Mouse (Mus musculus): ENCODE measurements around the gene Fbxo34.
"Not testable (repeated sequence)": the region's sequence is repeated elsewhere in the genome, so short reads cannot be mapped to it uniquely, and the experiment has no call there.

Fbxo34 gene

DNA sequence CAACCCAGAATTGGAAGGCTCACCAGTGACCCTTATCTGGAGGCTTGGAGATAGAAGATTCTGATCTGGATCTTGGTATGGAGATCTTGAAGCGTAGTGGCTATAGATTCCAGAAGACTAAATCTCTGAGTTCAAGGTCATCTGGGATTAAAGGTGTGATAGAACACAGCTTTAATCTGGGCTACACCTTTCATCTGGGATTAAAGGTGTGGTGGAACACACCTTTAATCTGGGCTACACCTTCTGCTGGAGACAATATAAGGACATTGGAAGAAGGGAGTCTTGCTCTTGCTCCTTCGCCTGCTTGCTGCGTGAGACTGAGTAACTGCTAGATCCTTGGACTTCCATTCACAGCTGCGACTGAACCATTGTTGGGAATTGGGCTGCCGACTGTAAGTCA, at the start of gene Fbxo34:
Gene Fbxo34 (plus strand): TSS at position 301 of the 400 bp plus-strand sequence.
- DNase-seq (ENCODE audit: low spot score) = not testable (repeated sequence)

DNA sequence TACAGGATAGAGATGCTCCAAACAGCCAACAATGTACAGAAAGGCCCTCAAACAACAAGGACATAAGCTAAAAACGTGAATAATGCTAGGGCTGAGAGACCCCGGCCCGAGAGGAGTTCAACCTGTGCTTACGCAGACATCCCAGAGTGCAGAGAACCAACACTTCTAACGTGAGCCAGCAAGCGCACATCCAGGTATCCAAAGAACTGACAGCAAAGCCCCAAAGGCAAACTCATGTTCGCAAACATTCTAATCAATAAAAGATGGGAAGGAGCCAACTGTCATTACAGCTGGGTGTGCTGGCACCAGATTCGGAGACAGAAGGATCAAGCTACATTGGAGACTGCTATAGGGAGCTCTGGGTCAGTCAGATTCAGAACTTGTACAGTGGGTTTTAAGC, 47.5 kb upstream of the Fbxo34 start:
- DNase-seq (ENCODE audit: low spot score) = no peak

DNA sequence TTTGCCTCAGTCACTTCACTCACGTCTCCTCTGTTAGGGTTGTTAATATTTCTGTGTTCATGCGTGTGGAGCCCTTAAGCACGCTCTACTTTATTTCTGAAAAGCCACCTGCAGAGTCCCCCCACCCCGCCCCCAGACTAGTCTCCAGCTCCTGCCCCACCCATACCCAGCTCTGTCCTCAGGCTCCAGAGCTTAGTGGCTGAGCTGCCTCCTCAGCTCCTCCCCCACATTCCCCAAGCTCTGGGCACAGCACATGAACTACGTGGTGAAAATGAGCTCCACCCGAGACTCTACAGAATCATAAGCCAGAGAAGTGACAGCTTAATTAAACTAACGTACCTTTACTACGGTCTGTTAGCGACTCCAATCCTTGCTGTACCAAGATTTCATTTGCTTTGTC, 44.2 kb upstream of the Fbxo34 start:
- DNase-seq (ENCODE audit: low spot score) = no peak

DNA sequence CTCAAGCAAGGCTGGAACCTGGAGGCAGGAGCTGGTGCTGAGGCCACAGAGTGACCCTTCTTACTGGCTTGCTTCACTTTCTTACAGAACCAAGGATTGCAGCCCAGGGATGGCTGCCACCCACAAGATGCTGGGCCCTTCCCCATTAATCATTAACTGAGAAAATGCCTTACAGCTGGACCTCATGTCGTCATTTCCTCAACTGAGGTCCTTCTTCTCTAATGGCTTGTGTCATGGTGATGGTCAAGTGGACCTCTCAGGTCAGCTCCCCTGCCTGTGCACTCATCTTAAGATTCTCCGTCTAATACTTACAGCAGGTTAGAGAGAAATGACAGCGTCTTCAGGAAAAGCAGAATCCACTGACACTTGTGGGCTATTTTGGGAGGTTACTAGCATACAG, 32.9 kb upstream of the Fbxo34 start:
- DNase-seq (ENCODE audit: low spot score) = no peak

DNA sequence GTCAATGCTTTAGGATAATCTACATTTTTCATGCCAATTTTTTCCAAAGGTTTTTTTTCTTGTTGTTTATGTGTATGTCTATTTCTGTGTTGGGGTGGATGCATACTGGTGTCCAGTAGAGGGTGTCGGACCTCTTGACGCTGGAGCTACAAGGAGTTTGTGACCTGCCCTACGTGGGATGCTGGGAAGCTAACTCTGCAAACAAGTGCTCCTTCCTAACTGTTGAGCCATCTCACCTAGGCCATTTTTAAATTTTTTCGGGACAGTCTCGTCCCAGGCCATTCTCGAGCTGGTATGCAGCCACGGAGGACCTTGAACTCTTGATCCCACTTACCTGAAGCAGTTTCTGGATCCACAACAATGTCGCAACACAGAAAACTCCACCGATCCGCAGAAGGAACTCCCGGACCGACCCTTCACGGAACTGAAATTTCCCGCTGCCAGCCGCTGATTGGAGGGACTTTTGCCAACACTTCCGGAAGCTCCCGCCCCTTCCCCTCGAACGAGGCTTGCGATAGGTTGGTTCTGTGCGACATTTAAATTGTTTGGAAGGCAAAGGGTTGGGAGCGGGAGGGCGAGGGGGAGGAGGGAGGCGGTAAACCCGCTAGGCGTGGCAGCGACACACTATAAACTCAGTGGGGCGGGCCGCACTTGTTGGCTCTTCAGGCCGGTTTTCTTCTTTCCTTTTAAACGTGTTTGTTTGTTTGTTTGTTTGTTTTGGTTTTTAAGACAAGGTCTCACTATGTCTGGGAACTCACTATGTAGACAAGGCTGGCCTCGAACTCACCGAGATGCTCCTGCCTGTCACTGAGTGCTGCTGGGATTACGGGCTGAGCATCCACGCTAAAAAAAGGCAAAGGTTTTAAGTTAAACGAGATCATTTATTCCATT, 32.2 kb upstream of the Fbxo34 start, which contains the start of gene Dlgap5:
Gene Dlgap5 (minus strand): TSS at position 633 of the 891 bp plus-strand sequence.
- peak; percentile 91 for DNase-seq (ENCODE audit: low spot score)

DNA sequence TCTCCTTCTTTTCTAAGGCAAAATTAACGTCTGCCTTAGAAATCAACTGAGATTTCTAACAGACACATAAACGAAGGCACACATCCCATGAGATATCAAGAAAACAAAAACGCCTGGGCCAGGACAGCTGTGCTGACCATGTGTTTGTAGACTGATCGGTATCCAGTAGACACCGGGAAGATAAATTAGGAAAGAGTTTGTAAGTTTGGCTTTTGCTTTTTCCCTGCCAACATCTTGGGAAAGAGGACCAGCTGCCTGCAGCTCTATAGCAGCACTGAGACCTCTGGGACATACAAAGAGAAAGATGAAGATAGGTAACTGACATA, 31.6 kb upstream of the Fbxo34 start:
- DNase-seq (ENCODE audit: low spot score) = no peak

DNA sequence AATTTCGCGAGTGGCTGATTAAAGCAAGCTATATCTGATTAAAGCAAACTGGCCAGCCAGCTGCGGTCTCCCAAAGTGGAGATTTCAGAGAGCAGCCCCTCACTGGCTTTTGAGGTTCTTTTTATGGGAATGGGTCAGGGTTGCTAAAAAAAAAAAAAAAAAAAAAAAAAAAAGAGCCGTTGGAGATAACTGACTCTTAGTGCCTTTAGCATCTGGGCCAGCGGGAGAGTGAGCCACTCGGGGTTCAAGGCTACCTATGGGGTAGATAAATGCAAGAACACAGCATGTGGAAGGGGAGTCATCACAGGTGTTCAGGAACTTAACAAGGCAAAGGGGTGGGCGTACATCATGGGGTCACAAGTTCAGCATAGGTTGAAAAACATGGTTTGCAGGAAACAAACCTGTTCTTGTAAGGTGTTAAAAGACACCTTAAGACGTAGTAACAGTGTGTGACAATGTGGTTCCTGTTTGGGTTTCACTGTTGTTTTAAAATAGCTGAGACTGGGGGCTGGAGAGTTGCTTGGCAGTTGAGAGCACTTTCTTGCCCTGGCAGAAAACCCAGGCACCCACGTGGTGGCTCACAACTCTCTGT, 31.1 kb upstream of the Fbxo34 start:
- DNase-seq (ENCODE audit: low spot score) = no peak

DNA sequence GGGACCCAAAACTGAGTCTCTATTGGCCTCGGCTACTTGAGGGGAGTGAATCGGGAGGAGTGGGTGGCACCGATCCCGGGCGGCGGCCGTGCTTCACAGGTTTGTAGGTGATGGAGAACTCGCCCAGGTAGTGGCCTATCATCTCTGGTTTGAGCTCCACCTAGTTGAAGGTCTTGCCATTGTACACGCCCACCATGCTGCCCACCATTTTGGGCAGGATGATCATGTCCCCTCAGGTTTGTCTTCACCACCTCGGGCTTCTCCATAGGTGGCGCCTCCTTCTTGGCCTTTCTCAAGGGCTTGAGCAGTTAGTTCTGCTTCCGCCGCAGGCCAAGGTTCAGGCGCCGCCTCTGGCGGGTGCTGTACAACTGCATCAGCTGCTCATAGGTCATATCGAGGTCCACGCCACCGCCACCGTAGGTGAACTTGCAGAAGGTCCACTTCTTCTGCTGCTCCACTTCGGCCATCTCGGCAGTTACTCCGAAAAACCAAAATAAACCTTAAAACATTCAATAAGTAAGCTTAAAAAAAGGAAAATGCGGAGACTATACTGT, 30.4 kb upstream of the Fbxo34 start:
- DNase-seq (ENCODE audit: low spot score) = no peak

DNA sequence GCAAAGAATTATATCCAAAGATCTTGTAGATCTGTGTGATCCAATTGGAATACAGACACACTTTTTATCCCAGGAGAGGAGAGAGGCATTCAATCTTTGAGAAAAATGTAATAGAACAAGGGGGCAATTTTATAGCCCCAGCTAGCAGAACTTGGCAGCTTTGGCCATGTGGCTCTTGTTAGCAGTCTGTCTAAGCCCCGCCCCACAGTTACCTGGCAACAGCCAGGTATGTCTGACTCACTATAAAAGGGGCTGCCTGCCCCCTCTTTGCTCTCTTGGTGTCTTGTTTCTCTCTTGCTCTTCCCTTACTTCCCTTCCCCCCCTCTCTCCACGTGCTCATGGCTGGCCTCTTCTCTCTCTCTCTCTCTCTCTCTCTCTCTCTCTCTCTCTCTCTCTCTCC, 28.6 kb upstream of the Fbxo34 start:
- DNase-seq (ENCODE audit: low spot score) = no peak

DNA sequence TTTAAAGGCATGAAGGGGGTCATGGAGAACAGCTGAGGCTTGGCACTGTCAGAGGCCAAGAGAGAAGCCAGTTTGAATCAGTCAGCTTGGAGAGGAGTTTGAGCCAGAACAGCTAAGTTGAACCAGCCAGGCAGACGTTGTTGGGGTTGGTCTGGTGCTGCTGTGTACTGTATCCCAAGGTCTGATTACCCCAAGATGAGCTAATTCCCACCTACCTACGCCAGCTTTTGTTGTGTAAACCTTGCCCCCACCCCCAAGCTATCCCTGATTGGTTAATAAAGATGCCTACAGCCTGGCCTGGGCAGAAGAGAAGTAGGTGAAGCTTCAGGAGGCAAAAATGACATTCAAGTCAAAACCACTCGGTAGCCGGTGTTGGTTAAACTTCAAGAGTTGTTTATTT, 27.8 kb upstream of the Fbxo34 start:
- no peak for DNase-seq (ENCODE audit: low spot score)

DNA sequence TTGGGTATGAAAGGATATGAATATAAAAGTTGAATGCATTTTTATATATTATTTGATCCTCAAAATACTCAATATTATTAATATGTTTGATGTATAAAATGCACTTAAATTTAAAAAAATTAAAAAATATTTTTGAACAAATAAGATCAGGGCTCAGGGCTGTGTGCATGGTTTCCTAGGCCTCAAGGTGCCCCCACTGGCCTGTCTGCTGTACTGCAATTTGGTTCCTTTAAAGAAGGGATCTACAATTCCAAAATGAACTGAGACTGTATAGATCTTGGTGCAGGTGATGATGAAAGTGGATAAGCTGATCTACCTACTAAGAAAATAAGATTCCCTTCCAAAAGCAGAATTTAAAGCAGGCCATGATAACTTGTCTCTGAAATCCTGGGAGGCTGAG, 17.2 kb upstream of the Fbxo34 start:
- no peak for DNase-seq (ENCODE audit: low spot score)

DNA sequence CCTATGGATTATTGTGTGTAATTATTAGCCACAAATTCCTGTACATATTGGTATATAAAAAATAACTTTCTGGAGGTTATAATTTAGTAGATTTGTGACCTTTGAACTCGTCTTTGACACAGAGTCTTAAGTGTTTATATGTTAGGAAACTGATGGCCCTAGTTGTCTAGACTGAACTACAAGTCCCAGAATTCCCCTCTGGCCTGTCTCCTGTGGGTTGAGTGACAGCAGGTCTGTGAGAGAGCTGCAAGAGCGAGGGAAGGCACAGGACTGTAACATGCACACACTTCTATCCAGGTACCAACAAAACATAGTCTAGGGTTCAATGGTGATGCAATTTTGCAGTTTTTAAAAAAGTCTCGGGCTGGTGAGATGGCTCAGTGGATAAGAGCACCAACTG, 11.3 kb upstream of the Fbxo34 start:
- no peak for DNase-seq (ENCODE audit: low spot score)

DNA sequence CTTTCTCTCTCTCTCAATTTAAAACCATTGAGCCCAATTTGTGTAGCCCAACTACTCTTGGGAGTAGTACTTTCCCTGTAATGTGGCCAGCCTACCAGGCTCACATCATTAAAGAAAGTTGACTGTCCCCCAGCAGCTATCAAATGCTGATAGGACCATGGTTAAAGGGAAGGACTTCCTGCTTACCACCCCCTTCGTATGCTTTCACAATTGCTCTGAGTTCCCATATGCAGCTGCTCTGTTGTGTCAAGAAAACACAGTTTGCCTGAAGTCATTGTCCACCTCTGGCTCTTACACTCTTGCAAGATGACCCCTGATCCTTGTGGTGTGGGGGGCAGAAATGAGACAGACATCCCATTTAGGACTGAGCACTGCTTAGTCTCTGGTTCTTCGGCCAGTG, 5.3 kb upstream of the Fbxo34 start:
- DNase-seq (ENCODE audit: low spot score) = no peak

DNA sequence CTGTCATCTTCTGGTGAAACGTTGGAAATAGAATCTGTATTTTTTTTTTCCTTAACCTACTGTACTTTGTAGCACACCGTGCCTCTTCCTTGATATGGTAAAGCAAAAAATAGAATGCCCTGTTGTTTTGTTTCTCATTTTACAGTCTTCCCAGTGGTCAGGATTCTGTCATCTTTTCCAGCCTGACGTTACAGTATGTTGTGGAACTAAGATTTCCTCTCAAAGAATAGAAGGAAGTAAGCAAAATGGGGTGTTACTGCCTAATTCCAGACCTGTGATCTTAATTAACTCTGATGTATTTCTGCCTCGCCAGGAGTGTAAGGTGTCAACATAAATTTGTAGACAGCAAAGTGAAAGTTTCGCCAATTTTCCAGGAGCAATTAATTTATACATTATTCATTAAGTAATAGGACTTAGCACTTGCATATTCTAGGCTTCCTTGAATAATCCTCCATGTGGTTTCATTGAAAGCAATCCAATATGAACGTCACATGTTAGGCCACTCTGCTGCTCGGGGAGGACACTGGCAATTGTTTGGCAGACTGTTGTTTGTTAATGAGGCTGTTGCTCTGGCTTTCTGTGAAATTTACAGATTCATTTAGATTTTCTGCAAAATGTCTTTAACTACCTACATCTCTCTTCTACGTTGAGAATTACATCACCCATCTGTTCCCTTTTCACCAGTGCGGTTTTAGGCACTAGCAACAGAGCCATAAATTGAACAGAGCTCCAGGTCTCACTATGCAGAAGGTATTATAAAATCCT, 4.7 kb upstream of the Fbxo34 start:
- no peak for DNase-seq (ENCODE audit: low spot score)

DNA sequence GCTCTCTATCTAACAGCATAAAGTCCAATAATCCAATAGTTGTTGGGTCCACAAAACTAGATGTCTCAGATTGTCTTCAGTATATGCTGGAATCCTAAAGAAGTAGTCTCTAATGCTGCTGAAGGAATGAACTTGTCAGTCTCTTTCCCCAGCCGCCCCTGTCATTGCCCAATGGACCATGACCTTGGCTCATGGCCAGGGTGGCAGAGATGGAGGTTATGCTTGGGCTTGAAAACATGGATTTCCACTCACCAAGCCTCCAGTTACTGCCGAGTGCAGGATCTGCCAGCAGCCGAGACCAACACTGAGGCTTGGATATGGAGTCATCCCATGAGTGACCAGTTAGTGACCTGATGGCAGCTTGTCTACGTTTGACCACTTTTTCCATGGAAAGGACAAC, 9.3 kb downstream of the Fbxo34 start:
- no peak for DNase-seq (ENCODE audit: low spot score)

DNA sequence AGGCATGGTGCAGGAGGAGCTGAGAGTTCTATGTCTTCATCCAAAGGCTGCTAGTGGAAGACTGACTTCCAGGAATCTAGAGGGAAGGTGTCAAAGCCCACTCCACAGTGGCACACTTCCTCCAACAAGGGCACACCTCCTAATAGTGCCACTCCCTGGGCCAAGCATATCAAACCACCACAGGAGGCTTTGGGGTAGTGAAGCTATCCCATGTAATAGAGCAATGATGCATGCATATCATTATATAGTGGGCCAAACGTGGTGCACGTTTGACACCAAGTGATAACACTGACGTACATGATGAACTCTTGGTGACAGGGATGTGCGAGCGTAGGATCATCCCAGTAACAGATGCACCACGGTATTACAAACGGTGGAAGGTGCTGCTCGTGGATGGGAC, 11.8 kb downstream of the Fbxo34 start:
- no peak for DNase-seq (ENCODE audit: low spot score)

DNA sequence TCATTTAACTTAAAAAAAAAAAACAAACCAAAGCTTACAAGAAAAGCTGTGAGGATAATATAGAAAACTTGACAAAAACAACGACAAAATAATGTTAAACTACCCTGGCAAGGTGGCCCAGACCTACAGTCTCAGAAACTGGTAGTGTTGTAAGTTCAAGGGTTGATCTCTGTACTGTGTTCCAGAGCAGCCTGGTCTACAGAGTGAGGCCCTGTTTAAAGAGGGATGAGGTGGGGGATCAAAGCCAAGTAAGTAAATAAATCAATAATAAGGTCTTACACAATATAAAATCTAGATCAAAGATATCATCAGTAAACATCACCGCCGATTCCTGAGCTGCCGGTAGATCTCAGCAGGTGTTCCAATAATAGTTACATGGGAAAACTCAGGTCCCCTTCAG, 12.2 kb downstream of the Fbxo34 start:
- DNase-seq (ENCODE audit: low spot score) = no peak

DNA sequence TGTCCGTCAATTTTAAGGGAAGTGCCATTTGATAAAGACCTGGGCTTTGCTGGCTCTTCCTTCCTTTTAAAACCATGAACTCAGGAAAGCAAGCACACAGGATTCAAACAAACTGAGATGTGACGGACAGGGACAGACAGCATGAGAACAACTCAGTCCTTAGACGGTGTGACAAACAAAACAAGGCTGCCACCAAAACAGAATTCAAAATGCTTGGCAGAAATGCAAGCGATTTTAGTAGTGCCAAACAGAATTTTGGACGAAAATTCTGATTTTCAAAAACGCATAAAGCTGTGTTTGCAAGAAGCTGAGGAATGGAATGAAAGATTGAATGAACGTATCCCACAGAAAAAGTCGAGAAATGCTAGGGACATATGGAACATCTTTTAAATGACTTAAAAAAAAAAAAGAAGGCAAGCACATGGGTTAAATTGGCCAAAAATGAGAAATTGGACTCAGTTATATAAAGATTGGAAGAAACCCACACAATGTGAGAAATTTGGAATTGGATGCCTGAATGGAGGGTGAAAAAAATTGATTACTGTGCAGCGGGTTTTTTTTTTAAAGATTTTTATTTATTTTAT, 12.7 kb downstream of the Fbxo34 start:
- no peak for DNase-seq (ENCODE audit: low spot score)

DNA sequence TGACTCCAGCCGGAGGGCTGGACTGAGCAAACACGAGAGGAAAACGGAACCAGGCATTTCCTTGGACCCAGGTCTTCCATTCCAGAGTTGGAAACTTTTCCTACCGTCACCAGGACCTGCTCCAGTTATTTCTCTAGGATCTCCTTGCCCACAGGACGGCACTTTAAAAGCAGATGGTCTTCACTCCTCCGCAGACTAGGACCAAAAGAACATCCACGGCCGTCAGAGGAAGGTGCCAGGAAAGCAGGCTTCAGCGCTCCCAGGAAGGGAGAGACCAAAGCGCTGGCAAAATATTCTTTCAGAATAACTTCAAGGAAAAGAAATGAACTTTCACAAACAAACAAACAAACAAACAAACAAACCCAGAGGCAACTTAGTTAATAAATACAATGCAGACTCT, 14.2 kb downstream of the Fbxo34 start:
- no peak for DNase-seq (ENCODE audit: low spot score)

DNA sequence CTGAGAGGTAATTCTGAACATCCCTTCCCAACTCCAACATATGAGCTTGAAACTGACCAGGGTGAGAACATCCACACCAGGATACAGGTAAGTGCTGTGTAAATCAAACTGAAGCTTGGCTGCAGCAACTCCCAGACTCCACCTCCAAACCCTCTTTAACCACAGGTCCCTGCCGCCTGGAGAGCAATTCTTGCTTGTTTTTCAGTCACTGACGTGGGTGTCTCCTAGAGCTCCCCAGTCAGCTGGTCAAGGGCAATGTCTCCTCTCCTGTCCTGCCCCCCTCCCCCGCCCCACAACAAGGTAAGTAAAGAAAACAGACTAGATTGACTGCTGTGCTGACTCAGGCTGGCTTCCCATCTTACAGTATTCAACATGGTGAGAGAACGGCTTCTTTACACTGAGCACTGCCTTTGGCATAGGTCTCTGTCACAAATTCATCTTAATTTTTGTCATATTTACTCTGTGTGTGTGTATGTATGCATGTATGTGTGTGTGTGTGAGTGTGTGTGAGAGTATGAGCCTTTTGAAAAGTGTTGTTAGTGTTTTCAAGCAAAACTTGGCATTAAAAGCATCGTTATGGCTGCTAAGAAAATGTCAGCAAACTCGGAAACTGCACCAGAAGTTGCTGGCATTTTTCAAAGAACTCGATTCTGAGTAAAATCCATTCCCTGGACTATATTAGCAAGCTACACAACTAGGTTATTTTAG, 15.4 kb downstream of the Fbxo34 start:
- DNase-seq (ENCODE audit: low spot score) = no peak

DNA sequence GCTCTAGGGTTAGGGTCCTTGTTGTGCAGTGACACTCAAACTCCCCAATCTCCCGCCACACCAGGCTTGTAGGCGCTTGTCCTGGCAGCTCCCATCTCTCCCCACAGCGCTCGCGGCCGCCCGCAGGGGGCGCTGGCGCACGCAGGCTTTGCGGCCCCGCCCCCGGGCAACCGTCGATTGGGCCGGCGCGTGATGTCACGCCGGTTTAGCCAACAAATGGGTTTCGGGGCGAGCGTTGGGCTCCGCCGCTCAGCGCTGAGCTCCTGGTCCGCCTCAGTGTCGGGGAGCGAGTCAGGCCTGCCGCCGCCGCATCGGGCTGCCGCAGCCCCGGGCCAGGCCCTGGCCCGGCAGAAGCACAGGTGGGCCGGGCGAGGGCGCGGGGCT, 22.1 kb downstream of the Fbxo34 start:
- DNase-seq (ENCODE audit: low spot score) = peak; percentile 98
